ENCODE assay signal across 9 mouse cellular contexts in genomic region chr11:63171977-63172376, GRCm38 (mm10). TPM values are rescaled to one million over a fixed set of nuclear protein-coding genes. Genes with fewer than 3 reads are reported as not detected.
DNase-seq lines count a peak whose midpoint lies in the region; ATAC-seq lines count a peak whose summit lies in the region.
"Had no signal": no experiment of that assay in that cellular context is flagged by ENCODE, and none has a peak within 500 bp of the region (broad histone marks: within the 10 kb centered on the region; RNA-seq: fewer than 3 reads in every experiment).

No protein-coding gene starts in this region.

- DNase-seq in heart, adult 11 months = peak; percentile 70
- no peak for DNase-seq in heart, postnatal 36 days
- peak; percentile 60 for DNase-seq in midbrain, embryonic 14.5 days
- peak; percentile 62 for DNase-seq in embryo, embryonic 10.5 days (ENCODE audit: low spot score)
- peak; percentile 40 for DNase-seq in retina, postnatal 1 day
- DNase-seq in frontal cortex, postnatal 25 days (ENCODE audit: low spot score in 2 of 2) = no peak
- DNase-seq in spleen, adult 18-20 months = no peak

- H3K4me1 ChIP-seq in midbrain, embryonic 14.5 days (ENCODE audit: control insufficient read depth, insufficient read depth, low read length) = no peaks in the 10 kb centered on the region
- H3K4me1 ChIP-seq in midbrain, embryonic 13.5 days (replicated peaks) = no peaks in the 10 kb centered on the region

- H3K4me3 ChIP-seq in midbrain, embryonic 14.5 days (replicated peaks; ENCODE audit: low read depth, low read length) = no peak overlapping the region
- no peak overlapping the region for H3K4me3 ChIP-seq in midbrain, embryonic 13.5 days (replicated peaks)

- H3K9ac ChIP-seq in midbrain, embryonic 14.5 days (replicated peaks; ENCODE audit: low read length) = no peak overlapping the region
- no peak overlapping the region for H3K9ac ChIP-seq in midbrain, embryonic 13.5 days (replicated peaks)

- no peaks in the 10 kb centered on the region for H3K27me3 ChIP-seq in midbrain, embryonic 14.5 days (ENCODE audit: control insufficient read depth, insufficient read depth, low read length)
- peaks cover 3% of the 10 kb centered on the region; the same call in 1 of the 2 replicates for H3K27me3 ChIP-seq in midbrain, embryonic 13.5 days

- H3K9me3 ChIP-seq in midbrain, embryonic 14.5 days (ENCODE audit: control insufficient read depth, low read length) = no peaks in the 10 kb centered on the region
- H3K9me3 ChIP-seq in midbrain, embryonic 13.5 days = no peaks in the 10 kb centered on the region

- H3K4me2 ChIP-seq in midbrain, embryonic 14.5 days (ENCODE audit: low read length) = no peak overlapping the region
- no peak overlapping the region for H3K4me2 ChIP-seq in midbrain, embryonic 13.5 days (replicated peaks)

- WGBS in midbrain, embryonic 14.5 days = 22% methylated on average over 1 of the region's 1 CpGs
- WGBS in midbrain, embryonic 13.5 days = 27% methylated on average over 1 of the region's 1 CpGs

- H3K27ac ChIP-seq in midbrain, embryonic 14.5 days (replicated peaks; ENCODE audit: low read depth, low read length) = no peak overlapping the region
- no peak overlapping the region for H3K27ac ChIP-seq in midbrain, embryonic 13.5 days

- H3K36me3 ChIP-seq in midbrain, embryonic 14.5 days (ENCODE audit: control insufficient read depth, insufficient read depth, low read length) = no peaks in the 10 kb centered on the region
- no peaks in the 10 kb centered on the region for H3K36me3 ChIP-seq in midbrain, embryonic 13.5 days

- intact Hi-C loops in heart, postnatal 36 days (cut with DNase I) = loop anchor here (2.0 to 5.0 kb wide), 4 partner anchors 35 to 425 kb away; no protein-coding TSS in a partner anchor

- no peak for ATAC-seq in midbrain, embryonic 14.5 days (ENCODE audit: low FRiP score, low TSS enrichment)
- ATAC-seq in midbrain, embryonic 13.5 days = no peak
- ATAC-seq: midbrain, embryonic 16.5 days had no signal

RNA-seq across cellular contexts. Expression of gene Pmp22, which starts 43.2 kb away (rescaled TPM):
- total RNA-seq in heart, postnatal 36 days (2021) = 10 to 100 TPM; 51.5 to 55.6 TPM
- polyA plus RNA-seq in midbrain, embryonic 14.5 days (2014; fragmentation: Nextera tagmentation; extraction: Ambion mirVana) = 15.7 and 26.4 TPM in 2 replicates
- polyA plus RNA-seq in midbrain, embryonic 13.5 days (2015; fragmentation: Nextera tagmentation; extraction: Ambion mirVana) = 17.1 and 19.0 TPM in 2 replicates

Comparison
In these comparisons a context has a peak if more than half of its experiments do, and no peak if none do; other contexts are left out.
1. DNase-seq: peak in heart, adult 11 months (single experiment), midbrain, embryonic 14.5 days (single experiment), embryo, embryonic 10.5 days (single experiment) and retina, postnatal 1 day (single experiment); none in heart, postnatal 36 days (0 of 2), frontal cortex, postnatal 25 days (0 of 2) and spleen, adult 18-20 months (0 of 2).